Mouse (Mus musculus) ES-Bruce4 (cell line): Measurements from ENCODE around the gene Lamb3.

Experiments used
- CTCF ChIP-seq: IDR thresholded peaks from one replicate; pipeline ENCODE4 v1.8.1; 2011; ENCODE audit warnings: low read depth, low read length
- EP300 ChIP-seq: IDR thresholded peaks from 2 replicates; pipeline ENCODE4 v1.6.1; 2011; ENCODE audit warnings: low read depth, low read length; ENCODE audit not compliant: insufficient read depth
- POLR2A ChIP-seq: IDR thresholded peaks from one replicate; pipeline ENCODE4 v1.8.1; 2011; ENCODE audit warnings: low read length; ENCODE audit not compliant: insufficient read depth

DNA sequence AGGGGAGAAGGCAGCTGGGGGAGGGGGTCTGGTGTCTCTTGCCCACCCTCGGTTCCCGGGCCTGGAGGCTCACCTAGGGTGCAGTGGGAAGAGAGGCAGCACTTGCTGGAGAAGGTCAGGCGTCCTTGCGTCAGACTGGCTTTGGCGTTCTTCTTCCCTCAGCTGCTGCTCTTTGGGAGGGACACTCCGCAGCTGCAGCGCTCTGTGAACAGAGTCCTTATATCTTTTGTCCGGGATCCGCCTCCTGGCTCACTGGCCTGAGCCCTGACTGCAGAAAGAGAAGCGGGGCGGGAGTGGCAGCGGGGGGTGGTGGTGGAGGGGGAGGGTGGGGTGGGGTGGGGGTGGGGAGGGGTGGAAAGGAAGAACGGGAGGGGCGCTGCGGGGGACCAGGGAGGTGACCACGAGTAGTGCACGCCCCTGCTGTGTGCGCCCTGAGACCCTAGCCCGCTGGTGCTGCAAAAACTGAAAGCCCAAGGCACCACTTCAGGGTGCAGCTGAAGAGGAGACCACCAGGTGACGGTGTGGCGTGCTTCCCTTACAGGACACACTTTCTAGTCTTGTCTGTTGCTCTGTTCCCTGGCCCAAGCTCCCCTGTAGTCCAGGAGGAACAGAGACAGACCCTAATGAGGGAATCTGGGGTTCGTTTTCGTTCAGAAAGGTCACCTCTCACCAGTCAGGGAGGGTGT lies 65.6 kb downstream of the Lamb3 start, which contains the start of gene G0s2:
- peak; percentile 37 for TF ChIP-seq CTCF
- TF ChIP-seq POLR2A = no peak
- TF ChIP-seq EP300 = no peak
